Mouse (Mus musculus) left cerebral cortex, postnatal 10 days (tissue): Measurements from ENCODE around the gene Klf7. TPM values are rescaled to one million over a fixed set of nuclear protein-coding genes. Genes with fewer than 3 reads are reported as not detected.
A peak's percentile ranks its signal among the peaks of the same experiment; 100 is the strongest.

Source experiments
- DNase-seq, 2 experiments: peaks; one replicate each; pipeline ENCODE4 v3.0.0; 2021 to 2022; ENCODE audit warnings: low spot score in 2 of 2, mixed read lengths in 1 of 2; ENCODE audit errors: extremely low spot score in 1 of 2
- intact Hi-C: fragments of 180-260 bp; cut with DNase I; formaldehyde crosslinking; loops from one replicate; pipeline ENCODE4 v1.15.1; 2025
- total RNA-seq, 2 experiments: library from RNA; stranded (reverse); gene quantifications; 2 replicates each; pipeline ENCODE4 v1.2.3; 2021

Gene Klf7
- 10 to 100 TPM; 81.3 to 90.8 TPM for total RNA-seq

- peak; percentile 99 for DNase-seq
- intact Hi-C loops, result loop anchor here (2.0 to 10.0 kb wide), 6 partner anchors 70 to 457 kb away; no protein-coding TSS in a partner anchor
Observed at GRCm38 (mm10) chr1:64121559-64122465, at the start of gene Klf7. Klf7 (minus strand) TSS chr1:64122282.

DNA sequence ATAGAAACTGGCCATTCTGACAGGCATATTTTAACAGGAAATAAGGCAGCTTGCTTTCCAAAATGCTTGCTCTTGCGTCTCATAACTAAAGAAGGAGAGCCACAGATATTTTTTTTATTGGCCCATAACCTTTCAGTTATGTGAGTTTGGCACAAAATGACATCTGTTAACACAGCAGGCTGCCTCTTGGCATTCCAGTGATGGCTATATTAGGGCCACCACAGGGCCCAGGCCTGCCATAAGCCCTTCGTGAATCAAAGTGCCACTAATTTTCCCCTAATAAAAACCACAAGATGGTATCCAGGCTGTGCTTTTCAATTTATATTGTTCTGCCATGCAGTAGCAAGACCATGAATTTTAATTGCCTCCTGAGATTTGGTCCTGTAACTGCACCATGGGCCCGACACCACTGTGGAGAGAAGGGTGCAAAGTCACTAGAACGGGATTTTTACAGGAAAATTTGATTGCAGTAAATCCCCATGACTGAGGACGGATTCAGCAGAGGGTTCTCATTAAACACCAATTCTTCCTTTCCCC, 42.5 kb upstream of the Klf7 start:
- intact Hi-C loops, result no loop called here
- DNase-seq, result no peak

DNA sequence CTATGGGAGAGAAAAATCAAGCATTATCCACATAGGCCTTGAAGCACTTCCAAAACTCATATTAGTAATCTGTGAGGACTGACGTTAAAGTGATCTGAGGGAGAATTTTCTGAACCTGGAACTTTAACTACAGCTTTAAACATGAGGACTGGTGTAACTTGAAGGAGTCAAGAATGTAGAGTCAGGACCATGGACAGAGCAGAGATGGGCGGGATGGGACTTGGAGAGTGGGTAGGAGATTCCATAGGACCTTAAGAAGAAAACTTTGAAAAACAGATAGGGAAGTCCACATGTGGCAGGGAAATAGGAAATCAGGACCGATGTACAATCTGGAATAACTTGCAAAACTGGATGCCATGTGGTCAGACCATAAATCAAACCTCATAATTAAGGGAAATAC, 36.7 kb upstream of the Klf7 start:
- no peak for DNase-seq
- intact Hi-C loops, result no loop called here

DNA sequence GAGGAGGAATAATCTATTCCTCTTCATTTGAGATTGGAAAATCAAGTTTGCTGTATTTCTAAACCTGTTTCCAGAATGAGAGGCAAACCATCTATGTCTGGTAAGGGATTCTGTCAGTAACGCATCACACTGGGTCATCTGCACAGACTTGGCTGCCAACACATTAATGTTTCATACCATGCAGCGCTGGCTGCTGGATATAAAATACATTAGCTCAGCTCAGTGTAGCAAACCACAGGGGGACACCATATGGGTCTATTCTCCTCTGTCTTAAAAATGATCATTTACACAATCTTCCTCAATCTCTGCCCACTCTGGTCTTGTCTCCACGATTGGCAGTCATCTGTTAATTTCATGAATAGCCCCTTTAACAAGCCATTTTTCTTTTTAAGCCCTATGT, 27.1 kb upstream of the Klf7 start:
- no peak for DNase-seq
- intact Hi-C loops, result no loop called here

- intact Hi-C loops, result no loop called here
- DNase-seq, result no peak
Observed at GRCm38 (mm10) chr1:64142691-64143445, 20.8 kb upstream of the Klf7 start.

GRCm38 (mm10) chr1:64134439-64134838, 12.4 kb upstream of the Klf7 start:
- no peak for DNase-seq
- intact Hi-C loops, result no loop called here

GRCm38 (mm10) chr1:64126822-64127221, 4.7 kb upstream of the Klf7 start:
- DNase-seq, result no peak
- intact Hi-C loops, result loop anchor here (10.0 kb wide), 1 partner anchor 462 kb away; no protein-coding TSS in a partner anchor

DNA sequence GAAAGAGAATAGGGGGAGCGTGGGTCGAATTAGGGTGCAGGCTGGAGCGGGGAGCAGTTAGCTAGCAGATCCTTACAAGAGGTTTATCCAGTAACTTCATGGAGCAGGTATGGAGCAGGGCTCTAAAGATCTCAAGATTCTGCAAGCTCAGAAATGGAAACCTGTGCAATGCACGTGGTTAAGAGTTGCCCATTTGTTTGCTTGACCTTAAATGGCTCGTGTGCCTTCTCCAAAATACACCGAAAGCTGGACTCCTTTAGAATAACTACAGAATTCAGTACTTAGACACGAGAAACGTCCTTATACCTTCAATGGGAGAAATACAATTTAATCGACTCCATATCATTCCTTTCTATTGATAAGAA, 366 bp upstream of the Klf7 start:
- intact Hi-C loops, result loop anchor here (5.0 to 10.0 kb wide), 4 partner anchors 70 to 458 kb away; no protein-coding TSS in a partner anchor
- DNase-seq, result no peak

DNA sequence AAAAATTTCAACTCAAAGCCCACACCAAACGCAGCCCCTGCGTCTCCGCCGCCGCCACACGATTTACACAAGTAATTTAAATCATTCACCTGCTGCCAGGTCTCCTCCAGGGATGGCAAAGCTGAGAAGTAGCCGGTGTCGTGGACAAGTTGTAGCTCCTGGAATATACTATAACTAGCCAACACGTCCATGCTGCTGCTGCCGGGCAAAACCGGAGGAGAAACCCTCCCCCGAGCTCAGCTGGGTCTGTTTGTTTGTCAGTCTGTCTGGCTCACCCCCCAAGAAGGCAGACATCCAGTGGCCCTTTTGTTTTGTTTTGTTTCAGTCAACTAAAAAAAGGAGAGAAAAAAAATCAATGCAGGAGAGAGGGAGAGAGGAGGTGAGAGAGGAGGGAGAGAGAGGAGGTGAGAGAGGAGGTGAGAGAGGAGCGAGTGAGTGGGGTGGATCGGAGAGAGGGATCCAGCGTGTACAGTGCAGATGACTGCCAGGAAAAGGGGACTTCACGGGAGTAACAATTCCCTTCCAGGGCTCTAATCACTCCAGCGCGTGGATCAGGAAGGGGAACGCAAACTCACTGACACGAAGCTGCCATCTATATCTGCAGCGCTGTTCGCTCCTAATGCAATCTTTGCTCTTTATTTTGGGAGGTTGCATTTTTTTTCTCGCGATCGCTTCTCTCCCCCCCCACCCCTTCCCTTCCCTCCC, 1.1 kb downstream of the Klf7 start:
- intact Hi-C loops, result loop anchor here (2.0 to 10.0 kb wide), 6 partner anchors 71 to 456 kb away; no protein-coding TSS in a partner anchor
- peak; percentile 66 to 74 for DNase-seq

- peak; percentile 44 to 53 for DNase-seq
- intact Hi-C loops, result loop anchor here (2.0 to 10.0 kb wide), 6 partner anchors 72 to 456 kb away; no protein-coding TSS in a partner anchor
Observed at GRCm38 (mm10) chr1:64120421-64120810, 1.7 kb downstream of the Klf7 start.

- peak; percentile 43 to 48 for DNase-seq
- intact Hi-C loops, result loop anchor here (2.0 to 10.0 kb wide), 9 partner anchors 72 to 455 kb away; no protein-coding TSS in a partner anchor
Observed at GRCm38 (mm10) chr1:64119851-64120250, 2.2 kb downstream of the Klf7 start.

GRCm38 (mm10) chr1:64119358-64119794, 2.7 kb downstream of the Klf7 start:
- intact Hi-C loops, result loop anchor here (5.0 to 10.0 kb wide), 3 partner anchors 82 to 245 kb away; no protein-coding TSS in a partner anchor

DNA sequence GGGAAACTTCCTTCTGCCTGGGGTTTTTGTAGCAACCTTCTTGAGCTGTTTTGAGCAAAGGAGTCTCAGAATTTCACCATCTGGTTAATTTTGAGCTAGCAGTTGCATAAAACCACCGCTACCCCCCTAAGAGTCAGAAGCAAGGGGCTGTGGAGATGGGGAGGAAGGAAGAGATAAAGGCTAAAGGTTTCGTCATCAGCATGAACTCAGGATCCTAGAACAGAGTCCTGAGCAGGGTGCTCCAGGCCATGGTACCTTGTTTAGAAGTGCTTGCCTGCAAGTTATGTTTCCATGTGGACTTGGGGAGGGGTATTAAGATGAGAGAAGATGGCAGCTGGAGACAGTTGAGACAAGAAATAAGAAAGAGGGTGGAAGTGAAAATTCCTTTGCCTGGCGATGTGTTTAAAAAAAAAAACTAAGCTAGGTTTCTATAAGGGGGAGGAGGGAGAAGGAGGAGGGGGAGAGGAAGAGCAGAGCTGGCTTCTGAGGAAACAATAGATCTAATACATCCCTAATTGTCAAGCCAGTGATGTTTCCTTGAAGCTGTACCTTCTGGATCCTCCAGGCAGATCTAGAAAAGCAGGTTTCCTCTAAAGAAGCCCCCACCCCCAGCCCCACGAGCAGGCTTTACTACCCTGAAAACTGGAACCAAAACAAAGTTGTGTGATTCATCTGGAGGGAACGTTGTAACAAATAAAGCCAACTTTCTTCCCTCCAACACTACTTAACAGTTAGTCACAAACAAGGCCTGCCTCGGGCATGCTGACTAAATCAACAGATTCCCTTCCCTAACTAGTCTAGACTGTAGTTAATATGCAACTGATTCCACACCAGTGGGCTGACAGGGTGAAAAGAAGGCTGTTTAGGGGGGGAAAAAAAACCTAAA, 3.6 kb downstream of the Klf7 start:
- DNase-seq, result no peak
- intact Hi-C loops, result loop anchor here (5.0 to 10.0 kb wide), 3 partner anchors 81 to 244 kb away; no protein-coding TSS in a partner anchor

More at GRCm38 (mm10) chr1:64119358-64119794, 2.7 kb downstream of the Klf7 start:
- DNase-seq, result peak; percentile 33 to 38

GRCm38 (mm10) chr1:64117478-64118284, 4.4 kb downstream of the Klf7 start:
- no peak for DNase-seq
- intact Hi-C loops, result loop anchor here (5.0 to 10.0 kb wide), 3 partner anchors 80 to 243 kb away; no protein-coding TSS in a partner anchor

DNA sequence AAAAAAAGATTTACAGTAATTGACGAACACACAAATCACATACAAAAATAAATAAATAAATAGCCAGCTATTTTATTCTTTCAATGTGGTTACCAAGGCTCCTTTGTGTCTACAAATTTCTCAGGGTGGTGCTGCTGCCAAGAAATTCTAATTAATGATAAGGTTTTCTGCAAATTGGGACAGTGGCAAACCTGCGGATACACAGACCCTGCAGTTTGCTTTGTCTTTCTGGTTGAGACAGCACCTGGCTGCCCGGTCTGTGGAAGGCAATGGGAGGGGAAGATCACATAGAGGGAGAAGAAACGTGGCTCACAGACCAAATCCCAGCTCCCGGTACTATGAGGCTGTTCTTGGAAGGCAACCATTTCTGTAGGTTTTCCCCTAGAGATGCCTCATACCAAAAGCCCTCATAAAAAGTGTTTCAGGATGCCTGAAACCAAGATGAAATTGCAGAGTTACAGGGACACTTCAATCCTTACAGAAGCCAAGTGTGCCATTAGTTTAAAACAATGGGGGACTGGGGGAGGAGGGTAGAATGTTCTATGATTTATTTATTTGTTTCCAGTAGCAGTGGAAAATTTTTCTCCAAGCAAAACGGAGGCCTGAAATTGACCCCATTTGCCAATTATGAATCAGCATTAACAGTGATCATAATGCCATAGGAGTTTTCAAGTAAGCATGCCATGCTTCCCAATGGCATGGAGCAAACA, 5.2 kb downstream of the Klf7 start:
- intact Hi-C loops, result loop anchor here (5.0 to 10.0 kb wide), 3 partner anchors 80 to 242 kb away; no protein-coding TSS in a partner anchor
- DNase-seq, result no peak

- intact Hi-C loops, result loop anchor here (10.0 kb wide), 1 partner anchor 240 kb away; no protein-coding TSS in a partner anchor
- no peak for DNase-seq
Observed at GRCm38 (mm10) chr1:64114579-64114978, 7.5 kb downstream of the Klf7 start.
